Comparison of ENCODE assay signal across 10 mouse cellular contexts in the genomic region with DNA sequence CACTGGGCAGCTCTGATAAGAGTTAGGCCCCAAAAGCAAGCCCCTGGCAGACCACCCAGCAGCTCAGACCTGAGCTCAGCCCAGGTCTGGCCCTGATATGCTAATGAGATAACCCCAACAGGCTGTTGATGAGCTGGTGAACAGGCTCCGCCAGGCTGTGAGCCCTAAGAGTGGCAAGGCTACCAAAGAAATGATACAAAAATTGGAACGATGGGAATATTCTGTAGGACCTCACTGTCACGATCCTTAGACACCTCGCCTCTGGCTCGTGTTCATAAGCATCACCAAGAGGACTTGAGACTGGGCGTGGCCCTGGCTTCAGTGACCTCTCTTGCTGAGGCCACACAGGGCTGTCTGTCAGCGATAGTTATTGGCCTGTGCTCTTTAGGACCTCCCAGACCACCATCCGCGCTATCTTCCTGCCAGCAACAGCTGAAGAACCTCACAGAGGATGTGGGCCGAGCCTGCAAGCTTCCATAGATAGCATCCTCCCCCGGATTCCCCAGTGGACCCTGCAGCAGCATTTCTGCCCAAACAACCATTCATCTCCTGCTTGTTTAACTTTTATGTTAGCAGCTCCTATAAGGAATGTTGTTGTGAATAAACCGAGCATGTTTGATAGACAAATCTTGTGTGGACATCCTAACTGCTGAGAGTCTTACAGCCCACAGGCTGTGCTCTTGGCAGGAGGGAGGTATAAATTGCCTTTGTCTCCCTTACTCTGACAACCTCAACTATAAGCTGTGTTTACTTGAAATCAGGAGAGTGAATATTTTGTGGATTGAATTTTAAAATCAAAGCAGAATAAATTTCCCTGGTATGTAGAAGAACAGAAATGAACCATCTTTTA. TPM values are rescaled to one million over a fixed set of nuclear protein-coding genes. Genes with fewer than 3 reads are reported as not detected.
DNase-seq lines count a peak whose midpoint lies in the region; ATAC-seq and TF ChIP-seq lines count a peak whose summit lies in the region.
"Had no signal": no experiment of that assay in that cellular context is flagged by ENCODE, and none has a peak within 500 bp of the region (broad histone marks: within the 10 kb centered on the region; RNA-seq: fewer than 3 reads in every experiment).

No protein-coding gene starts in this region.

- H3K36me3 ChIP-seq in intestine, postnatal 0 days (ENCODE audit: control insufficient read depth, insufficient read depth): no peaks in the 10 kb centered on the region

- no peak for TF ChIP-seq CTCF in intestine, postnatal 0 days (IDR thresholded peaks at IDR 0.05; ENCODE audit: low read depth)

- no peak overlapping the region for H3K9ac ChIP-seq in intestine, postnatal 0 days (ENCODE audit: low read depth, low read length)

- peak; percentile 19 to 35 for DNase-seq in frontal cortex, postnatal 10 days (ENCODE audit: low spot score in 2 of 2)
- no peak for DNase-seq in frontal cortex, postnatal 25 days (ENCODE audit: low spot score in 2 of 2)
- peak; percentile 53 for DNase-seq in MEL-GATA-1-ER (ENCODE audit: extremely low read depth, low read depth)
- peak; percentile 38 to 55 for DNase-seq in heart, adult 18-20 months
- peak; percentile 52 for DNase-seq in testis, postnatal 10 days (ENCODE audit: low spot score)
- DNase-seq in adrenal gland, adult 8-10 months: no peak

- 27% methylated on average over 12 of the region's 12 CpGs for WGBS in intestine, postnatal 0 days

- no peaks in the 10 kb centered on the region for H3K9me3 ChIP-seq in intestine, postnatal 0 days (ENCODE audit: control insufficient read depth)

- 0 out of 2 replicates have a peak overlapping the region, but pooled peaks have one; percentile 13 for H3K4me2 ChIP-seq in intestine, postnatal 0 days (replicated peaks; ENCODE audit: low read depth)

- no peak overlapping the region for H3K4me3 ChIP-seq in intestine, postnatal 0 days (ENCODE audit: low read depth, low read length)

- H3K27ac ChIP-seq in intestine, postnatal 0 days (ENCODE audit: low read depth, low read length): peak overlapping the region; percentile 54
- H3K27ac ChIP-seq: macrophage had no signal

- H3K4me1 ChIP-seq in intestine, postnatal 0 days (replicated peaks; ENCODE audit: control insufficient read depth, insufficient read depth, low read length): no peaks in the 10 kb centered on the region

- ATAC-seq in intestine, postnatal 0 days: peak; percentile 57
- peak; percentile 55 for ATAC-seq in megakaryocyte, adult 5-6 weeks (ENCODE audit: poor library complexity, severe bottlenecking)

- H3K27me3 ChIP-seq in intestine, postnatal 0 days (replicated peaks; ENCODE audit: control insufficient read depth, insufficient read depth, low read length): no peaks in the 10 kb centered on the region

RNA-seq across cellular contexts. Expression of gene Spz1, which starts 17.0 kb away (rescaled TPM):
- total RNA-seq in heart, adult 18-20 months (2021): not detected
- polyA plus RNA-seq in intestine, postnatal 0 days (2015; fragmentation: Nextera tagmentation; extraction: Ambion mirVana): not detected in 2 replicates
- not detected in 2 replicates for total RNA-seq in megakaryocyte, adult 5-6 weeks (2015)
- 0.18 TPM in 1 of 2 replicates, not detected in the other for total RNA-seq in megakaryocyte, adult 5-6 weeks (2017)
- total RNA-seq in adrenal gland, adult 8-10 months (2022): not detected
- polyA plus RNA-seq: embryonic facial prominence, embryonic 11.5 days; macrophage had no signal

RNA-seq across cellular contexts. Expression of gene Serinc5, which starts 17.9 kb away (rescaled TPM):
- total RNA-seq in heart, adult 18-20 months (2021): 10 to 100 TPM; 10.2 to 12.4 TPM
- 10.8 and 11.8 TPM in 2 replicates for polyA plus RNA-seq in intestine, postnatal 0 days (2015; fragmentation: Nextera tagmentation; extraction: Ambion mirVana)
- 10.8 and 12.0 TPM in 2 replicates for total RNA-seq in megakaryocyte, adult 5-6 weeks (2015)
- total RNA-seq in megakaryocyte, adult 5-6 weeks (2017): 9.7 and 11.8 TPM in 2 replicates
- total RNA-seq in adrenal gland, adult 8-10 months (2022): 100 to 1,000 TPM in 2 of 4 experiments, 10 to 100 TPM in 2; 59.0 to 203 (median 126) TPM

Comparison
In these comparisons a context has a peak if more than half of its experiments do, and no peak if none do; other contexts are left out.
1. DNase-seq: peak in frontal cortex, postnatal 10 days (2 of 2), MEL-GATA-1-ER (single experiment), heart, adult 18-20 months (2 of 2) and testis, postnatal 10 days (single experiment); none in frontal cortex, postnatal 25 days (0 of 2) and adrenal gland, adult 8-10 months (single experiment).
2. RNA of gene Serinc5, which starts 17.9 kb away (total RNA-seq): 59.0 to 203 TPM in adrenal gland, adult 8-10 months; 10.2 to 12.4 TPM in heart, adult 18-20 months and 9.7 to 12.0 TPM in megakaryocyte, adult 5-6 weeks; every median in the first group is over 4 times any median in the second.